Mouse (Mus musculus) heart, embryonic 14.5 days (tissue): ENCODE results near the gene Asic4. TPM values are rescaled to one million over a fixed set of nuclear protein-coding genes. Genes with fewer than 3 reads are reported as not detected.

ENCODE experiments used
- ATAC-seq: fragments of 200-750 bp; cut with Nextera tagmentation; 2 replicates; pipeline ENCODE4 v1.8.0; 2017; ENCODE audit warnings: low read depth, moderate TSS enrichment; ENCODE audit not compliant: insufficient number of reproducible peaks, insufficient read depth, low FRiP score
- H3K27ac ChIP-seq, 2 experiments: fragments of 200-500 bp in 1 of 2; fragments of 300-500 bp in 1 of 2; sonication (generic) in 1 of 2; replicated peaks in 1 of 2; 2 replicates each; pipeline ENCODE4 v1.5.1; 2012 to 2014; ENCODE audit warnings: low read depth in 2 of 2, low read length in 2 of 2, control low read depth in 1 of 2, mild to moderate bottlenecking in 1 of 2, mixed read lengths in 1 of 2; ENCODE audit not compliant: control insufficient read depth in 1 of 2, insufficient read depth in 1 of 2
- H3K27me3 ChIP-seq: fragments of 300-500 bp; sonication (generic); 2 replicates; pipeline ENCODE4 v1.6.1; 2014; ENCODE audit warnings: mild to moderate bottlenecking, low read length, control low read depth; ENCODE audit not compliant: control insufficient read depth, insufficient read depth
- H3K36me3 ChIP-seq: fragments of 300-500 bp; sonication (generic); 2 replicates; pipeline ENCODE4 v1.6.1; 2014; ENCODE audit warnings: mild to moderate bottlenecking, control low read depth, low read length, mixed read lengths; ENCODE audit not compliant: control insufficient read depth, insufficient read depth
- H3K4me1 ChIP-seq, 2 experiments: fragments of 200-500 bp in 1 of 2; fragments of 300-500 bp in 1 of 2; sonication (generic) in 1 of 2; 2 replicates each; pipeline ENCODE4 v1.6.1; 2012 to 2014; ENCODE audit warnings: low read length in 2 of 2, control low read depth in 1 of 2, mixed read lengths in 1 of 2; ENCODE audit not compliant: control insufficient read depth in 2 of 2, insufficient read depth in 2 of 2
- H3K4me2 ChIP-seq: fragments of 300-500 bp; sonication (generic); 2 replicates; pipeline ENCODE4 v1.6.1; 2014; ENCODE audit warnings: mild to moderate bottlenecking, low read length
- H3K4me3 ChIP-seq, 2 experiments: fragments of 200-500 bp in 1 of 2; fragments of 300-500 bp in 1 of 2; sonication (generic) in 1 of 2; 2 replicates each; pipeline ENCODE4 v1.5.1; 2012 to 2014; ENCODE audit warnings: low read length in 2 of 2, mild to moderate bottlenecking in 2 of 2, control low read depth in 1 of 2, low read depth in 1 of 2, moderate library complexity in 1 of 2; ENCODE audit not compliant: control insufficient read depth in 1 of 2, insufficient read depth in 1 of 2
- H3K9ac ChIP-seq: fragments of 300-500 bp; sonication (generic); 2 replicates; pipeline ENCODE4 v1.6.1; 2014; ENCODE audit warnings: mild to moderate bottlenecking, low read length
- H3K9me3 ChIP-seq: fragments of 300-500 bp; sonication (generic); 2 replicates; pipeline ENCODE4 v1.6.1; 2016; ENCODE audit warnings: low read length, control low read depth; ENCODE audit not compliant: control insufficient read depth
- WGBS: fragments of 180-500 bp; shearing (Covaris S2); extraction: QIAGEN DNeasy Blood & Tissue Kit; methylation state at CpG from one replicate; pipeline ENCODE4 v1.1.7; 2014; 5-methylcytosine and 5-hydroxymethylcytosine counted together
- polyA plus RNA-seq: library from polyadenylated mRNA; unstranded; fragments of >200 nt; fragmentation: Nextera tagmentation; extraction: Ambion mirVana; gene quantifications from 2 replicates; pipeline ENCODE4 v1.2.1, GENCODE M21; 2014

Gene Asic4
- polyA plus RNA-seq, 1 experiment from 2014 or later: 0.18 TPM

GRCm38 (mm10) chr1:75458789-75459684 is 8.8 kb downstream of the Asic4 start:
- H3K4me3 ChIP-seq: peak overlapping the region; percentile 31 to 40
- ATAC-seq: no peak
- peak overlapping the region; percentile 68 for H3K9ac ChIP-seq
- peak overlapping the region; percentile 9 to 42; a peak in 3 of 4 replicates for H3K27ac ChIP-seq
- no peaks in the 10 kb centered on the region for H3K9me3 ChIP-seq
- peaks cover 37% of the 10 kb centered on the region for H3K27me3 ChIP-seq
- peaks cover 17 to 27% of the 10 kb centered on the region in 2 experiments for H3K4me1 ChIP-seq
- 14% methylated on average over 23 of the region's 23 CpGs for WGBS
- no peaks in the 10 kb centered on the region for H3K36me3 ChIP-seq
- peak overlapping the region; percentile 74 for H3K4me2 ChIP-seq

- Histone ChIP-seq H3K9ac (no peak overlapping the region), H3K27ac (no peak overlapping the region), H3K36me3 (no peaks in the 10 kb centered on the region), H3K4me1 (peaks cover 25 to 35% of the 10 kb centered on the region in 2 experiments), H3K4me2 (no peak overlapping the region), H3K9me3 (no peaks in the 10 kb centered on the region), H3K27me3 (peaks cover 29% of the 10 kb centered on the region), H3K4me3 (no peak overlapping the region)
- 46% methylated on average over 7 of the region's 7 CpGs for WGBS
- no peak for ATAC-seq
Measured at GRCm38 (mm10) chr1:75460297-75460696, 10.1 kb downstream of the Asic4 start.

- Histone ChIP-seq H3K36me3 (no peaks in the 10 kb centered on the region), H3K9ac (no peak overlapping the region), H3K4me1 (peaks cover 28 to 37% of the 10 kb centered on the region in 2 experiments), H3K27ac (no peak overlapping the region), H3K27me3 (peaks cover 11% of the 10 kb centered on the region), H3K4me3 (no peak overlapping the region), H3K9me3 (no peaks in the 10 kb centered on the region), H3K4me2 (no peak overlapping the region)
- no peak for ATAC-seq
- 58% methylated on average over 1 of the region's 1 CpGs for WGBS
Measured at GRCm38 (mm10) chr1:75462636-75463035, 12.4 kb downstream of the Asic4 start.

- H3K4me1 ChIP-seq: peaks cover 24 to 27% of the 10 kb centered on the region in 2 experiments
- WGBS: 45% methylated on average over 5 of the region's 5 CpGs
- H3K4me3 ChIP-seq: no peak overlapping the region
- no peaks in the 10 kb centered on the region for H3K9me3 ChIP-seq
- no peak overlapping the region for H3K4me2 ChIP-seq
- peaks cover 11% of the 10 kb centered on the region for H3K27me3 ChIP-seq
- no peak overlapping the region for H3K9ac ChIP-seq
- H3K36me3 ChIP-seq: no peaks in the 10 kb centered on the region
- no peak overlapping the region for H3K27ac ChIP-seq
- ATAC-seq: no peak
Measured at GRCm38 (mm10) chr1:75463652-75464204, 13.5 kb downstream of the Asic4 start.

GRCm38 (mm10) chr1:75467215-75467927 is 17.1 kb downstream of the Asic4 start:
- WGBS: 7% methylated on average over 14 of the region's 14 CpGs
- H3K27me3 ChIP-seq: peaks cover 28% of the 10 kb centered on the region
- H3K4me2 ChIP-seq: no peak overlapping the region
- peaks cover 17 to 18% of the 10 kb centered on the region in 2 experiments for H3K4me1 ChIP-seq
- no peak overlapping the region for H3K4me3 ChIP-seq
- H3K27ac ChIP-seq: no peak overlapping the region
- no peaks in the 10 kb centered on the region for H3K36me3 ChIP-seq
- 0 out of 2 replicates have a peak overlapping the region, but pooled peaks have one; percentile 31 for H3K9ac ChIP-seq
- ATAC-seq: no peak; the same call in 1 of the 2 replicates
- no peaks in the 10 kb centered on the region for H3K9me3 ChIP-seq

GRCm38 (mm10) chr1:75469287-75469825 is 19.1 kb downstream of the Asic4 start:
- WGBS: 72% methylated on average over 17 of the region's 17 CpGs
- Histone ChIP-seq H3K9ac (no peak overlapping the region), H3K27me3 (peaks cover 43% of the 10 kb centered on the region), H3K4me2 (no peak overlapping the region), H3K4me3 (no peak overlapping the region), H3K36me3 (peaks cover 18% of the 10 kb centered on the region), H3K4me1 (peaks cover 8 to 9% of the 10 kb centered on the region in 2 experiments), H3K9me3 (no peaks in the 10 kb centered on the region), H3K27ac (no peak overlapping the region)
- ATAC-seq: no peak

GRCm38 (mm10) chr1:75476441-75476840 is 26.2 kb downstream of the Asic4 start:
- Histone ChIP-seq H3K36me3 (peaks cover 46% of the 10 kb centered on the region), H3K27me3 (peaks cover 58% of the 10 kb centered on the region), H3K4me3 (no peak overlapping the region), H3K9ac (no peak overlapping the region), H3K27ac (no peak overlapping the region), H3K4me1 (peaks cover 12 to 24% of the 10 kb centered on the region in 2 experiments), H3K4me2 (no peak overlapping the region), H3K9me3 (no peaks in the 10 kb centered on the region)
- 95% methylated on average over 11 of the region's 11 CpGs for WGBS
- ATAC-seq: no peak
